8 mouse cellular contexts compared by ENCODE assay signal in the genomic region with DNA sequence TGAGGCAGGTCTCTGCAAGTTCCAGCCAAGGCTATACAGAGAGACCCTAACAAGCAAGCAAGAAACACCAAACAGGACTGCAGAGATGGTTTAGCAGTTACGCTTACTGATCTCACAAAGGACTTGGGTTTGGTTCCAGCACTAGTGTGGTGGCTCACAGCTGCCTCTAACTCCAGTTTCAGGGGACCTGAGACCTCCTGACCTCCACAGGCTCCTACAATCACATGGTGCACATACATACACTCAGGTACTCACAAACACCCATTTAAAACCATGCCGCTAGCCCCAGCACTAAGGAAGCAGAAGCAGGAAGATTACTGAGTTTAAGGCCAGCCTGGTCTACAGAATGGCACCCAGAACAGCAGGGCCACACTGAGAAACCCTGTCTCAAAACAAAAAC. TPM values are rescaled to one million over a fixed set of nuclear protein-coding genes. Genes with fewer than 3 reads are reported as not detected.
DNase-seq lines count a peak whose midpoint lies in the region; ATAC-seq lines count a peak whose summit lies in the region.

No protein-coding gene starts in this region.

- no peak for DNase-seq in liver, embryonic 11.5 days (ENCODE audit: low spot score)
- DNase-seq in liver = no peak
- no peak for DNase-seq in limb, embryonic 10.5 days (ENCODE audit: low spot score)
- DNase-seq in thymus, postnatal 14 days = no peak
- no peak for DNase-seq in gastrocnemius, postnatal 14 days
- DNase-seq in urinary bladder, adult 2 months (ENCODE audit: low spot score) = no peak

- intact Hi-C loops in gastrocnemius, postnatal 14 days (cut with DNase I; ENCODE audit: low total_unique reads) = loop anchor here (10.0 kb wide), 1 partner anchor 160 kb away; a partner anchor contains a TSS

- H3K4me1 ChIP-seq in liver, embryonic 11.5 days (replicated peaks; ENCODE audit: control insufficient read depth, insufficient read depth, low read length) = peaks cover 37% of the 10 kb centered on the region
- H3K4me1 ChIP-seq in embryonic facial prominence, embryonic 15.5 days = peaks cover 27% of the 10 kb centered on the region
- peaks cover 30% of the 10 kb centered on the region for H3K4me1 ChIP-seq in limb, embryonic 10.5 days
- peaks cover 9% of the 10 kb centered on the region for H3K4me1 ChIP-seq in neural tube, embryonic 14.5 days (ENCODE audit: control insufficient read depth, insufficient read depth, low read length)

- 93% methylated on average over 2 of the region's 2 CpGs for WGBS in liver, embryonic 11.5 days
- whole genome bisulfite sequencing in embryonic facial prominence, embryonic 15.5 days = 79% methylated on average over 2 of the region's 2 CpGs
- 85% methylated on average over 2 of the region's 2 CpGs for WGBS in limb, embryonic 10.5 days
- WGBS in neural tube, embryonic 14.5 days = 94% methylated on average over 2 of the region's 2 CpGs

- H3K27ac ChIP-seq in liver, embryonic 11.5 days (ENCODE audit: low read depth, low read length) = peak overlapping the region; percentile 85
- H3K27ac ChIP-seq in embryonic facial prominence, embryonic 15.5 days (replicated peaks) = peak overlapping the region; percentile 68; the same call in 1 of the 2 replicates
- peak overlapping the region; percentile 89 for H3K27ac ChIP-seq in limb, embryonic 10.5 days
- no peak overlapping the region for H3K27ac ChIP-seq in neural tube, embryonic 14.5 days (ENCODE audit: low read depth, low read length)

- H3K4me2 ChIP-seq in liver, embryonic 11.5 days = peak overlapping the region; percentile 75
- H3K4me2 ChIP-seq in embryonic facial prominence, embryonic 15.5 days (replicated peaks) = peak overlapping the region; percentile 86
- H3K4me2 ChIP-seq in neural tube, embryonic 14.5 days (ENCODE audit: low read depth, low read length) = peak overlapping the region; percentile 78

- H3K36me3 ChIP-seq in liver, embryonic 11.5 days (ENCODE audit: control insufficient read depth, insufficient read depth, low read length) = peaks cover 5% of the 10 kb centered on the region; the same call in 1 of the 2 replicates
- H3K36me3 ChIP-seq in embryonic facial prominence, embryonic 15.5 days = no peaks in the 10 kb centered on the region
- H3K36me3 ChIP-seq in limb, embryonic 10.5 days = peaks cover 20% of the 10 kb centered on the region
- no peaks in the 10 kb centered on the region for H3K36me3 ChIP-seq in neural tube, embryonic 14.5 days (ENCODE audit: control insufficient read depth, insufficient read depth, low read length)

- H3K9me3 ChIP-seq in liver, embryonic 11.5 days (ENCODE audit: control insufficient read depth, low read length) = no peaks in the 10 kb centered on the region
- no peaks in the 10 kb centered on the region for H3K9me3 ChIP-seq in embryonic facial prominence, embryonic 15.5 days (replicated peaks)
- H3K9me3 ChIP-seq in limb, embryonic 10.5 days (replicated peaks) = no peaks in the 10 kb centered on the region
- H3K9me3 ChIP-seq in neural tube, embryonic 14.5 days (ENCODE audit: control insufficient read depth, low read length) = no peaks in the 10 kb centered on the region

- no peak for ATAC-seq in liver, embryonic 11.5 days (replicated peaks; ENCODE audit: low FRiP score)
- no peak for ATAC-seq in embryonic facial prominence, embryonic 15.5 days (ENCODE audit: insufficient number of reproducible peaks, low FRiP score, low TSS enrichment, low read depth)
- no peak for ATAC-seq in neural tube, embryonic 14.5 days (ENCODE audit: low read depth)

- H3K27me3 ChIP-seq in liver, embryonic 11.5 days (replicated peaks; ENCODE audit: control insufficient read depth, insufficient read depth, low read length) = no peaks in the 10 kb centered on the region
- no peaks in the 10 kb centered on the region for H3K27me3 ChIP-seq in embryonic facial prominence, embryonic 15.5 days
- no peaks in the 10 kb centered on the region for H3K27me3 ChIP-seq in limb, embryonic 10.5 days (ENCODE audit: low read depth, poor library complexity, severe bottlenecking)
- H3K27me3 ChIP-seq in neural tube, embryonic 14.5 days (ENCODE audit: control insufficient read depth, insufficient read depth, low read length) = no peaks in the 10 kb centered on the region

- peak overlapping the region; percentile 85 for H3K4me3 ChIP-seq in liver, embryonic 11.5 days (ENCODE audit: low read depth, low read length)
- H3K4me3 ChIP-seq in embryonic facial prominence, embryonic 15.5 days (replicated peaks) = peak overlapping the region; percentile 69
- H3K4me3 ChIP-seq in limb, embryonic 10.5 days = peak overlapping the region; percentile 71
- peak overlapping the region; percentile 58; the same call in 1 of the 2 replicates for H3K4me3 ChIP-seq in neural tube, embryonic 14.5 days (ENCODE audit: low read depth, low read length)

- peak overlapping the region; percentile 94 for H3K9ac ChIP-seq in liver, embryonic 11.5 days (ENCODE audit: low read depth, low read length)
- no peak overlapping the region; the same call in 1 of the 2 replicates for H3K9ac ChIP-seq in embryonic facial prominence, embryonic 15.5 days
- no peak overlapping the region; the same call in 1 of the 2 replicates for H3K9ac ChIP-seq in neural tube, embryonic 14.5 days (replicated peaks; ENCODE audit: low read depth, low read length)

RNA-seq across cellular contexts. Expression of a gene that starts 0.8 kb away (rescaled TPM):
- 129 and 131 TPM in 2 replicates for polyA plus RNA-seq in liver, embryonic 11.5 days (2014; fragmentation: Nextera tagmentation; extraction: Ambion mirVana)
- 59.6 and 65.4 TPM in 2 replicates for polyA plus RNA-seq in embryonic facial prominence, embryonic 15.5 days (2015; fragmentation: Nextera tagmentation; extraction: Ambion mirVana)
- 125 and 130 TPM in 2 replicates for polyA plus RNA-seq in limb, embryonic 10.5 days (2016; fragmentation: Nextera tagmentation; extraction: Ambion mirVana)
- 18.0 and 21.6 TPM in 2 replicates for polyA plus RNA-seq in neural tube, embryonic 14.5 days (2014; fragmentation: Nextera tagmentation; extraction: Ambion mirVana)
- total RNA-seq in gastrocnemius, postnatal 14 days (2021) = 10 to 100 TPM; 10.9 to 13.2 TPM
- polyA plus RNA-seq in urinary bladder, adult 2 months (2012; rRNA removed) = 32.8 and 41.0 TPM in 2 replicates

RNA-seq across cellular contexts. Expression of a gene that starts 21.1 kb away (rescaled TPM):
- not detected in 2 replicates for polyA plus RNA-seq in liver, embryonic 11.5 days (2014; fragmentation: Nextera tagmentation; extraction: Ambion mirVana)
- polyA plus RNA-seq in embryonic facial prominence, embryonic 15.5 days (2015; fragmentation: Nextera tagmentation; extraction: Ambion mirVana) = not detected in 2 replicates
- not detected in 2 replicates for polyA plus RNA-seq in limb, embryonic 10.5 days (2016; fragmentation: Nextera tagmentation; extraction: Ambion mirVana)
- not detected in 2 replicates for polyA plus RNA-seq in neural tube, embryonic 14.5 days (2014; fragmentation: Nextera tagmentation; extraction: Ambion mirVana)
- total RNA-seq in gastrocnemius, postnatal 14 days (2021) = not detected
- 0.12 and 0.21 TPM in 2 replicates for polyA plus RNA-seq in urinary bladder, adult 2 months (2012; rRNA removed)

RNA-seq across cellular contexts. Expression of a gene that starts 40.2 kb away (rescaled TPM):
- polyA plus RNA-seq in liver, embryonic 11.5 days (2014; fragmentation: Nextera tagmentation; extraction: Ambion mirVana) = 5.1 TPM in 2 replicates
- 11.0 TPM in 2 replicates for polyA plus RNA-seq in embryonic facial prominence, embryonic 15.5 days (2015; fragmentation: Nextera tagmentation; extraction: Ambion mirVana)
- 1.3 and 1.7 TPM in 2 replicates for polyA plus RNA-seq in limb, embryonic 10.5 days (2016; fragmentation: Nextera tagmentation; extraction: Ambion mirVana)
- 16.7 and 17.4 TPM in 2 replicates for polyA plus RNA-seq in neural tube, embryonic 14.5 days (2014; fragmentation: Nextera tagmentation; extraction: Ambion mirVana)
- 10 to 100 TPM; 14.4 to 18.3 TPM for total RNA-seq in gastrocnemius, postnatal 14 days (2021)
- 22.9 and 26.2 TPM in 2 replicates for polyA plus RNA-seq in urinary bladder, adult 2 months (2012; rRNA removed)

RNA-seq across cellular contexts. Expression of a gene that starts 50.9 kb away (rescaled TPM):
- 25.2 and 25.8 TPM in 2 replicates for polyA plus RNA-seq in liver, embryonic 11.5 days (2014; fragmentation: Nextera tagmentation; extraction: Ambion mirVana)
- polyA plus RNA-seq in embryonic facial prominence, embryonic 15.5 days (2015; fragmentation: Nextera tagmentation; extraction: Ambion mirVana) = 22.1 and 22.4 TPM in 2 replicates
- polyA plus RNA-seq in limb, embryonic 10.5 days (2016; fragmentation: Nextera tagmentation; extraction: Ambion mirVana) = 2.0 and 2.4 TPM in 2 replicates
- polyA plus RNA-seq in neural tube, embryonic 14.5 days (2014; fragmentation: Nextera tagmentation; extraction: Ambion mirVana) = 3.4 and 7.0 TPM in 2 replicates
- 10 to 100 TPM; 77.0 to 81.1 TPM for total RNA-seq in gastrocnemius, postnatal 14 days (2021)
- polyA plus RNA-seq in urinary bladder, adult 2 months (2012; rRNA removed) = 116 and 118 TPM in 2 replicates

RNA-seq across cellular contexts. Expression of a gene that starts 52.0 kb away (rescaled TPM):
- 119 and 127 TPM in 2 replicates for polyA plus RNA-seq in liver, embryonic 11.5 days (2014; fragmentation: Nextera tagmentation; extraction: Ambion mirVana)
- 144 and 167 TPM in 2 replicates for polyA plus RNA-seq in embryonic facial prominence, embryonic 15.5 days (2015; fragmentation: Nextera tagmentation; extraction: Ambion mirVana)
- polyA plus RNA-seq in limb, embryonic 10.5 days (2016; fragmentation: Nextera tagmentation; extraction: Ambion mirVana) = 223 and 240 TPM in 2 replicates
- 85.3 and 102 TPM in 2 replicates for polyA plus RNA-seq in neural tube, embryonic 14.5 days (2014; fragmentation: Nextera tagmentation; extraction: Ambion mirVana)
- total RNA-seq in gastrocnemius, postnatal 14 days (2021) = 10 to 100 TPM; 71.9 to 78.2 TPM
- polyA plus RNA-seq in urinary bladder, adult 2 months (2012; rRNA removed) = 87.5 and 102 TPM in 2 replicates
